Mouse (Mus musculus): ENCODE measurements around the gene Gnao1. TPM values are rescaled to one million over a fixed set of nuclear protein-coding genes. Genes with fewer than 3 reads are reported as not detected.

Gene Gnao1
- total and polyA plus RNA-seq, 3 experiments = 1.1 to 13.5 (median 3.5) TPM

DNA sequence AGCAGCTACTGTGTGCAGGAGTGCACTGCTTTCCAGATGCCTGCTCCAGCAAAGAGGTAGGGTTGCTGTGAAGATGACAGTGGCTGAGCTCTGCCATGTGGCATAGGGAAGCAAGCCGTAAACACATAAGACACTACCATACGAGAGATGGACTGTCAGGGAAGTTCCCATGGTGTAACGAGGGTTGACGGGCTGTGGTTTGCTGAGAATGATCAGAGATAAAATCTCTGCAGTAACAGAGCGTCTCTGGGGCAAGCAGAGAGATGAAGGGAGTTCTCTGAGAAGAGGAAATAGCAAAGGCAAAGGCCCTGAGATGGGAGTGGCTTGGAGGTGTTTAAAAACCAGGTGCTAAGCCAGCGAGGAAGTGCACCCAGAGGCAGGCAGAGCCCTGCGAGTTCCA lies 54.3 kb downstream of the Gnao1 start:
- Histone ChIP-seq H3K79me2 (replicated peaks; ENCODE audit: control insufficient read depth, extremely low read depth, insufficient read depth, poor library complexity, severe bottlenecking) (no peaks in the 10 kb centered on the region), H3K4me3 (replicated peaks in 1 of 3; ENCODE audit: low read depth in 2 of 3, low read length in 2 of 3, poor library complexity in 1 of 3) (no peak overlapping the region), H3K9me3 (replicated peaks; ENCODE audit: low read length) (no peaks in the 10 kb centered on the region), H3K9ac (ENCODE audit: insufficient read depth, low read depth) (no peak overlapping the region), H3K4me1 (ENCODE audit: control insufficient read depth in 1 of 2, insufficient read depth in 2 of 2) (peaks cover 6 to 26% of the 10 kb centered on the region in 2 experiments; a peak in 3 of 4 replicates), H3K27me3 (replicated peaks) (no peaks in the 10 kb centered on the region), H3K36me3 (replicated peaks in 1 of 2; ENCODE audit: control insufficient read depth in 1 of 2, insufficient read depth in 1 of 2, low read length in 1 of 2) (peaks cover 0 to 18% of the 10 kb centered on the region in 2 experiments), H3K4me2 (ENCODE audit: insufficient read depth, low read depth, poor library complexity, severe bottlenecking) (no peak overlapping the region), H3K27ac (ENCODE audit: insufficient read depth, low read depth) (no peak overlapping the region)
- no peak for TF ChIP-seq SIN3A (IDR thresholded peaks at IDR 0.05; ENCODE audit: low read length)
- no peak for TF ChIP-seq BHLHE40 (IDR thresholded peaks at IDR 0.05; ENCODE audit: low read depth, low read length)
- no peak for TF ChIP-seq MYC (IDR thresholded peaks at IDR 0.05; ENCODE audit: low read depth, low read length)
- no peak for TF ChIP-seq TBP (conservative IDR thresholded peaks at IDR 0.05; ENCODE audit: low read depth, low read length)
- TF ChIP-seq CHD2 (IDR thresholded peaks at IDR 0.05; ENCODE audit: low read length) = no peak
- TF ChIP-seq CTCF (conservative IDR thresholded peaks at IDR 0.05 in 1 of 2, IDR thresholded peaks at IDR 0.05 in 1 of 2; ENCODE audit: low read depth in 2 of 2, low read length in 2 of 2) = no peak
- no peak for TF ChIP-seq SMC3 (IDR thresholded peaks at IDR 0.05; ENCODE audit: low read depth, low read length)
- TF ChIP-seq UBTF (IDR thresholded peaks at IDR 0.05; ENCODE audit: low read depth, low read length) = no peak
- TF ChIP-seq NRF1 (IDR thresholded peaks at IDR 0.05; ENCODE audit: low read depth, low read length) = no peak
- TF ChIP-seq POLR2AphosphoS2 (IDR thresholded peaks at IDR 0.05; ENCODE audit: low read depth, low read length) = no peak
- no peak for TF ChIP-seq NELFE (IDR thresholded peaks at IDR 0.05; ENCODE audit: low read depth, low read length)
- no peak for TF ChIP-seq JUND (conservative IDR thresholded peaks at IDR 0.05; ENCODE audit: low read depth, low read length)
- TF ChIP-seq ZMIZ1 (IDR thresholded peaks at IDR 0.05; ENCODE audit: low read depth, low read length) = no peak
- TF ChIP-seq HCFC1 (IDR thresholded peaks at IDR 0.05; ENCODE audit: low read depth, low read length) = no peak
- in situ Hi-C loops (cut with MboI; ENCODE audit: low pct_ligation_motif_present, low pct_unique_long_range_greater_than_20kb, low sequenced_read_pairs) = no loop called here
- dilution Hi-C loops (cut with MboI; ENCODE audit: extremely low pct_ligation_motif_present, extremely low pct_unique_long_range_greater_than_20kb, low sequenced_read_pairs) = no loop called here
- DNase-seq (ENCODE audit: extremely low read depth) = peak; percentile 19

DNA sequence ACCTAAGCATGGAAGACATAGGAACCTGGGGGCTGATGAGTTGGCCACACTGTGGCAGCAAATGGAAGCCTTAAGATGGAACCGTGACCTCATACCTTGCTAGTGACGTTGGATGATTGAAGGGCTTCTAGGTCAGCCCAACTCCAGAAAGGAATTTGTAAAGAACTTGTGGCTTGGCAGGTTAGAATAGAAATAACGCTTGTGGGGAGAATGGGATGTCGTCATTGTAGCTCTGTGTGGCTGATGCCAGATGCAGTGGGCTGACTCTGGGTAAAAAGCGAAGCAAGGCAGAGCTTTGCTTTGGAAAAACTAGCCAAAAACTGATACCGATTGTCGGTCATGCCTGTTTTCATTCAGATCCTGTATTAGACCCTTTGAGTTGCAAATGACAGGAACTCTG lies 56.5 kb downstream of the Gnao1 start:
- Histone ChIP-seq H3K9me3 (replicated peaks; ENCODE audit: low read length) (no peaks in the 10 kb centered on the region), H3K79me2 (replicated peaks; ENCODE audit: control insufficient read depth, extremely low read depth, insufficient read depth, poor library complexity, severe bottlenecking) (no peaks in the 10 kb centered on the region), H3K27me3 (replicated peaks) (no peaks in the 10 kb centered on the region), H3K4me2 (ENCODE audit: insufficient read depth, low read depth, poor library complexity, severe bottlenecking) (no peak overlapping the region), H3K4me3 (replicated peaks in 1 of 3; ENCODE audit: low read depth in 2 of 3, low read length in 2 of 3, poor library complexity in 1 of 3) (no peak overlapping the region), H3K4me1 (ENCODE audit: control insufficient read depth in 1 of 2, insufficient read depth in 2 of 2) (peaks cover 6 to 26% of the 10 kb centered on the region in 2 experiments; a peak in 3 of 4 replicates), H3K27ac (ENCODE audit: insufficient read depth, low read depth) (no peak overlapping the region), H3K36me3 (replicated peaks in 1 of 2; ENCODE audit: control insufficient read depth in 1 of 2, insufficient read depth in 1 of 2, low read length in 1 of 2) (peaks cover 0 to 21% of the 10 kb centered on the region in 2 experiments), H3K9ac (ENCODE audit: insufficient read depth, low read depth) (no peak overlapping the region)
- dilution Hi-C loops (cut with MboI; ENCODE audit: extremely low pct_ligation_motif_present, extremely low pct_unique_long_range_greater_than_20kb, low sequenced_read_pairs) (no loop called here), in situ Hi-C loops (cut with MboI; ENCODE audit: low pct_ligation_motif_present, low pct_unique_long_range_greater_than_20kb, low sequenced_read_pairs) (no loop called here)
- DNase-seq (ENCODE audit: extremely low read depth) = no peak
- TF ChIP-seq TBP (conservative IDR thresholded peaks at IDR 0.05; ENCODE audit: low read depth, low read length) = no peak
- TF ChIP-seq ZC3H11A (IDR thresholded peaks at IDR 0.05; ENCODE audit: low read depth, low read length) = no peak
- no peak for TF ChIP-seq SMC3 (IDR thresholded peaks at IDR 0.05; ENCODE audit: low read depth, low read length)
- no peak for TF ChIP-seq E2F4 (IDR thresholded peaks at IDR 0.05; ENCODE audit: insufficient replicate concordance, low read depth, low read length)
- no peak for TF ChIP-seq CHD2 (IDR thresholded peaks at IDR 0.05; ENCODE audit: low read length)
- no peak for TF ChIP-seq USF2 (conservative IDR thresholded peaks at IDR 0.05; ENCODE audit: low read depth, low read length)
- no peak for TF ChIP-seq USF1 (IDR thresholded peaks at IDR 0.05; ENCODE audit: low read depth, low read length)
- no peak for TF ChIP-seq KAT2A (IDR thresholded peaks at IDR 0.05; ENCODE audit: insufficient replicate concordance, low read length)
- no peak for TF ChIP-seq NELFE (IDR thresholded peaks at IDR 0.05; ENCODE audit: low read depth, low read length)
- no peak for TF ChIP-seq CHD1 (IDR thresholded peaks at IDR 0.05; ENCODE audit: low read depth, low read length)
- no peak for TF ChIP-seq RAD21 (IDR thresholded peaks at IDR 0.05; ENCODE audit: low read depth, low read length)
- no peak for TF ChIP-seq ZNF384 (IDR thresholded peaks at IDR 0.05; ENCODE audit: low read depth, low read length)
- TF ChIP-seq ZMIZ1 (IDR thresholded peaks at IDR 0.05; ENCODE audit: low read depth, low read length) = no peak
- no peak for TF ChIP-seq TCF12 (IDR thresholded peaks at IDR 0.05; ENCODE audit: low read depth, low read length)
- TF ChIP-seq MAX (IDR thresholded peaks at IDR 0.05; ENCODE audit: low read length) = no peak
- TF ChIP-seq MAZ (IDR thresholded peaks at IDR 0.05; ENCODE audit: low read depth, low read length) = no peak

All from CH12.LX (cell line).